Mouse (Mus musculus) kidney, postnatal 4 days (tissue): ENCODE results near the gene Mfn2.
A peak's percentile ranks its signal among the peaks of the same experiment; 100 is the strongest.
"Not testable (repeated sequence)": the region's sequence is repeated elsewhere in the genome, so short reads cannot be mapped to it uniquely, and the experiment has no call there.

ENCODE experiments used
- DNase-seq, 2 experiments: peaks; one replicate each; pipeline ENCODE4 v3.0.0; 2021; ENCODE audit warnings: mixed read lengths in 2 of 2

The Mfn2 gene

GRCm38 (mm10) chr4:147867563-147868449 lies 36.7 kb downstream of the Mfn2 start:
- DNase-seq: peak in 1 of 2 experiments; percentile 17

GRCm38 (mm10) chr4:147866793-147867192 lies 37.7 kb downstream of the Mfn2 start:
- DNase-seq: not testable (repeated sequence)

- DNase-seq: no peak
Observed at GRCm38 (mm10) chr4:147866056-147866455, 38.4 kb downstream of the Mfn2 start.

GRCm38 (mm10) chr4:147865651-147866050 lies 38.9 kb downstream of the Mfn2 start:
- no peak for DNase-seq

- no peak for DNase-seq
Observed at GRCm38 (mm10) chr4:147862051-147862450, 42.5 kb downstream of the Mfn2 start.

GRCm38 (mm10) chr4:147850776-147851175 lies 53.7 kb downstream of the Mfn2 start:
- no peak for DNase-seq

GRCm38 (mm10) chr4:147848584-147848991 lies 55.9 kb downstream of the Mfn2 start:
- DNase-seq: no peak

GRCm38 (mm10) chr4:147847614-147848583 lies 56.6 kb downstream of the Mfn2 start, which contains the start of gene Zfp933:
Gene Zfp933 (minus strand): TSS chr4:147848366.
- DNase-seq: peak; percentile 60 to 74

GRCm38 (mm10) chr4:147842871-147843270 lies 61.6 kb downstream of the Mfn2 start:
- DNase-seq: no peak

- peak in 1 of 2 experiments; percentile 39 for DNase-seq
Observed at GRCm38 (mm10) chr4:147839282-147839681, 65.2 kb downstream of the Mfn2 start.

GRCm38 (mm10) chr4:147824389-147824788 lies 80.1 kb downstream of the Mfn2 start:
- DNase-seq: no peak
